Mouse (Mus musculus): ENCODE measurements at regions not wholly inside any gene's neighbourhood (a gene's known extent, or its start where the extent isn't known, plus 50 kb on each side); places are given as distances from the start of the nearest gene placed in this dataset.

- Histone ChIP-seq H3K27ac (no peak overlapping the region), H3K9ac (ENCODE audit: low read depth, low read length) (no peak overlapping the region), H3K36me3 (ENCODE audit: control insufficient read depth, insufficient read depth, low read length) (no peaks in the 10 kb centered on the region), H3K4me3 (no peak overlapping the region), H3K79me2 (replicated peaks; ENCODE audit: control insufficient read depth, insufficient read depth, low read length) (no peaks in the 10 kb centered on the region), H3K4me1 (ENCODE audit: control insufficient read depth, insufficient read depth, low read length) (no peaks in the 10 kb centered on the region), H3K27me3 (ENCODE audit: control insufficient read depth, insufficient read depth, low read length) (no peaks in the 10 kb centered on the region)
- intact Hi-C loops (cut with DNase I): no loop called here
- no peak for TF ChIP-seq CTCF (IDR thresholded peaks at IDR 0.05)
- 51% methylated on average over 2 of the region's 2 CpGs for WGBS
- DNase-seq: no peak
Measured at GRCm38 (mm10) chr11:19493089-19493756, 431.0 kb upstream of the Spred2 start.

DNA sequence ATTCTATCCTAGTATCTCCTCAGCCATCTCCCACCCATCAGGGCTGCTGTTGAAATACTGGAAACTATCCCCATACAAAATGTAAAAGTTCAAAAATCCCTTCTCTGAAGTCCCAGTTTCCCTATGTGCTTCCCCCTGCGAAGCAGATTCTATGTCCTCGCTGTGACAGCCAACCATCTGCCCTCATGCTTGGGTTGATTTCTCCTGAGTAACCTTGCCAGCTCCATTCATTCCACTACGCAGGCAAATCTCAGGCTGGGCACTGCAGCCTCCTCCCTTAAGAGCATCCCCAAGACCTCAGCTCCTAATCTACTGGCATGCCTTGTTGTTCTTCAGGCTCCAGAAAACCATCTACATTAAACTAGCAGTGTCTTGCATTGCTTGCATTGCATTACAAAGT lies 402.5 kb upstream of the Spred2 start:
- 86% methylated on average over 3 of the region's 3 CpGs for WGBS
- H3K27me3 ChIP-seq (ENCODE audit: control insufficient read depth, insufficient read depth, low read length): no peaks in the 10 kb centered on the region
- H3K9ac ChIP-seq (ENCODE audit: low read depth, low read length): no peak overlapping the region
- TF ChIP-seq CTCF (IDR thresholded peaks at IDR 0.05): no peak
- no peak for TF ChIP-seq EP300 (IDR thresholded peaks at IDR 0.05; ENCODE audit: insufficient read depth, low read depth, low read length)
- TF ChIP-seq POLR2A (IDR thresholded peaks at IDR 0.05; ENCODE audit: insufficient read depth, low read depth, low read length): no peak
- no peak overlapping the region for H3K27ac ChIP-seq
- no peaks in the 10 kb centered on the region for H3K4me1 ChIP-seq (ENCODE audit: control insufficient read depth, insufficient read depth, low read length)
- intact Hi-C loops (cut with DNase I): no loop called here
- H3K79me2 ChIP-seq (replicated peaks; ENCODE audit: control insufficient read depth, insufficient read depth, low read length): no peaks in the 10 kb centered on the region
- no peaks in the 10 kb centered on the region for H3K36me3 ChIP-seq (ENCODE audit: control insufficient read depth, insufficient read depth, low read length)
- DNase-seq: no peak
- no peak overlapping the region for H3K4me3 ChIP-seq

DNA sequence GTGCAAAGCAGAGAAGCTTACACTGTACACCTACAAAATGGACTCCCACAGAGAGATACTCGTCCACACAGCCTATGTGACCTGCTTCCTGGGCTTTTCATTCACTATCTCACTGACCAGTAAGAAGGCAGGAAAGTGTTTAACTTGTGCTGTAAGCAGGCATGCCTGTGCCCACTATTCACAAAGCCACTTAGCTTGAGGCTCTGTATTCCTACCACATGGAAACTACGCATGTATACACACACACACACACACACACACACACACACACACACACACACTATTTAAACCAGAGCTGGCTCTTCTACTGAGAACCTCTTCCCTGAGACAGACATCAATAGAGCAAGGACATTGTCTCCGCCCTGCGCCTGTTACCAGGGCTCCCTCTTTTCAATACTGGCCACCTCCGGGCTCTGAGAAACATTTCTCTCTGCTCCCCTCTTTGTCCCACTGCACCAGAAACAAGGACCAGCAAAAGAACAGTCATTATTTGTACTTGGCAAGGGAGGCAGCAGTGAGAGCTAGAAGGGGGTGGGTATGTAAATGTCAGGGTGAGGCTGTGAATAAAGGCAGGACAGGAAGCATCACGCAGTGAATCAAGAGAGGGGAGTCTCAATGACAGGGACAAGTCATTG lies 400.2 kb upstream of the Spred2 start:
- TF ChIP-seq POLR2A (IDR thresholded peaks at IDR 0.05; ENCODE audit: insufficient read depth, low read depth, low read length) (no peak), EP300 (IDR thresholded peaks at IDR 0.05; ENCODE audit: insufficient read depth, low read depth, low read length) (no peak), CTCF (IDR thresholded peaks at IDR 0.05) (no peak)
- Histone ChIP-seq H3K36me3 (ENCODE audit: control insufficient read depth, insufficient read depth, low read length) (no peaks in the 10 kb centered on the region), H3K27ac (no peak overlapping the region), H3K4me3 (no peak overlapping the region), H3K79me2 (replicated peaks; ENCODE audit: control insufficient read depth, insufficient read depth, low read length) (no peaks in the 10 kb centered on the region), H3K27me3 (ENCODE audit: control insufficient read depth, insufficient read depth, low read length) (no peaks in the 10 kb centered on the region), H3K9ac (ENCODE audit: low read depth, low read length) (no peak overlapping the region), H3K4me1 (ENCODE audit: control insufficient read depth, insufficient read depth, low read length) (no peaks in the 10 kb centered on the region)
- intact Hi-C loops (cut with DNase I): no loop called here
- WGBS: 75% methylated on average over 6 of the region's 6 CpGs
- DNase-seq: no peak

- Histone ChIP-seq H3K4me1 (ENCODE audit: control insufficient read depth, insufficient read depth, low read length) (no peaks in the 10 kb centered on the region), H3K36me3 (ENCODE audit: control insufficient read depth, insufficient read depth, low read length) (no peaks in the 10 kb centered on the region), H3K9ac (ENCODE audit: low read depth, low read length) (no peak overlapping the region), H3K27me3 (ENCODE audit: control insufficient read depth, insufficient read depth, low read length) (no peaks in the 10 kb centered on the region), H3K79me2 (replicated peaks; ENCODE audit: control insufficient read depth, insufficient read depth, low read length) (no peaks in the 10 kb centered on the region), H3K4me3 (no peak overlapping the region), H3K27ac (no peak overlapping the region)
- TF ChIP-seq POLR2A (IDR thresholded peaks at IDR 0.05; ENCODE audit: insufficient read depth, low read depth, low read length) (no peak), CTCF (IDR thresholded peaks at IDR 0.05) (no peak), EP300 (IDR thresholded peaks at IDR 0.05; ENCODE audit: insufficient read depth, low read depth, low read length) (no peak)
- no peak for DNase-seq
- WGBS: 71% methylated on average over 5 of the region's 5 CpGs
- intact Hi-C loops (cut with DNase I): no loop called here
Measured at GRCm38 (mm10) chr11:19529126-19529525, 395.0 kb upstream of the Spred2 start.

DNA sequence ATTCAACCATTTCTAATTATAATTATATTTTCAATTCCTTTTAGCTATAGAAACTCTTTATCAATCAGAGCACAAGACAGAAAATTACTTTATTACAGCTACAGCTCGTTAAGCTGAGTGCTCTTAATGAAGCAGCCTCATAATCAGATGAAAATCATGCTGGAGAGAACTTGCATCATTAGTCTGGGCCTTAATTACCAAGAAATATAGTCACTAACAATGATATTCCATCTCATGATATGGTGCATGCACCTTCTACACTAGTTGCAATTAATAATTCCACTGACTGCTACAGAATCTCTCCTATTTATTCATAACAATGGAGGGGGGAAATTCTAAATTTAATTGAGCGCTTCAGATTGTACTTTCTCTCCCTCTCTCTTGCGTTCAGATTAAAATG lies 393.5 kb upstream of the Spred2 start:
- Histone ChIP-seq H3K4me3 (no peak overlapping the region), H3K27ac (no peak overlapping the region), H3K4me1 (ENCODE audit: control insufficient read depth, insufficient read depth, low read length) (no peaks in the 10 kb centered on the region), H3K36me3 (ENCODE audit: control insufficient read depth, insufficient read depth, low read length) (no peaks in the 10 kb centered on the region), H3K27me3 (ENCODE audit: control insufficient read depth, insufficient read depth, low read length) (no peaks in the 10 kb centered on the region), H3K79me2 (replicated peaks; ENCODE audit: control insufficient read depth, insufficient read depth, low read length) (no peaks in the 10 kb centered on the region), H3K9ac (ENCODE audit: low read depth, low read length) (no peak overlapping the region)
- no peak for TF ChIP-seq EP300 (IDR thresholded peaks at IDR 0.05; ENCODE audit: insufficient read depth, low read depth, low read length)
- TF ChIP-seq CTCF (IDR thresholded peaks at IDR 0.05): no peak
- no peak for TF ChIP-seq POLR2A (IDR thresholded peaks at IDR 0.05; ENCODE audit: insufficient read depth, low read depth, low read length)
- DNase-seq: no peak
- intact Hi-C loops (cut with DNase I): no loop called here
- 87% methylated on average over 3 of the region's 3 CpGs for WGBS

- no peak for TF ChIP-seq EP300 (IDR thresholded peaks at IDR 0.05; ENCODE audit: insufficient read depth, low read depth, low read length)
- no peak for TF ChIP-seq CTCF (IDR thresholded peaks at IDR 0.05)
- TF ChIP-seq POLR2A (IDR thresholded peaks at IDR 0.05; ENCODE audit: insufficient read depth, low read depth, low read length): no peak
- Histone ChIP-seq H3K4me1 (ENCODE audit: control insufficient read depth, insufficient read depth, low read length) (no peaks in the 10 kb centered on the region), H3K27ac (no peak overlapping the region), H3K36me3 (ENCODE audit: control insufficient read depth, insufficient read depth, low read length) (no peaks in the 10 kb centered on the region), H3K9ac (ENCODE audit: low read depth, low read length) (no peak overlapping the region), H3K27me3 (ENCODE audit: control insufficient read depth, insufficient read depth, low read length) (no peaks in the 10 kb centered on the region), H3K4me3 (no peak overlapping the region), H3K79me2 (replicated peaks; ENCODE audit: control insufficient read depth, insufficient read depth, low read length) (no peaks in the 10 kb centered on the region)
- intact Hi-C loops (cut with DNase I): no loop called here
- no peak for DNase-seq
- 58% methylated on average over 20 of the region's 20 CpGs for WGBS
Measured at GRCm38 (mm10) chr11:19531255-19532003, 392.7 kb upstream of the Spred2 start.
